Mouse (Mus musculus) heart, postnatal 0 days (tissue): ENCODE results near the gene Nebl.

Source experiments
- CTCF ChIP-seq: IDR thresholded peaks from 2 replicates; pipeline ENCODE4 v1.5.1; 2016; ENCODE audit warnings: antibody characterized with exemption, control low read depth, low read depth
- EP300 ChIP-seq: IDR thresholded peaks from 2 replicates; pipeline ENCODE4 v1.6.1; 2016; ENCODE audit warnings: antibody characterized with exemption, low read depth

DNA sequence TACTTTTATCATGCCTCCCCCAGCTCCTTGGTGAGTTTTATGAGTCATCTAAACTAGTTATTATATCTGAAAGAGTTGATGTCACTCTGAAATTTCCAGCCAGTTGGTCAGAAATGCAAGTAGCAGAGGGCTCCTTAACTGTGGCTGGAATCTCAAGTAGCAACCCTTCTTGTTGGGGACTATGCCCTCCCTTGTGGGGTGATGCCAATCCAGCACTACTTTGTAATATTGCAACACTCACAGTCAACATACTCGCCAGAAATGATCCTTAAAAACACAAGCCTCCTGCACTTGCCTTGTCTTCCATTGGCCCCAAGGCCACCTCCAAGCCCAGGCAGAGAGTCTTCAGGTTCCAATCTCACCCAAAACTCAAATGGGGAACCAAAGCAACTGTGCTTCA, 13.0 kb downstream of the Nebl start:
- TF ChIP-seq CTCF (no peak), EP300 (no peak)
